Mouse (Mus musculus) spleen, adult 2 months (tissue): Measurements from ENCODE around the gene Myrip. TPM values are rescaled to one million over a fixed set of nuclear protein-coding genes. Genes with fewer than 3 reads are reported as not detected.

Source experiments
- DNase-seq, 2 experiments: peaks; one replicate each; pipeline versions ENCODE4 v3.0.0 to v3.0.0-alpha.2; 2012 to 2021; ENCODE audit warnings: low spot score in 2 of 2, low read depth in 1 of 2
- H3K27ac ChIP-seq: fragments of 200-500 bp; 2 replicates; pipeline ENCODE4 v1.5.1; 2012; ENCODE audit warnings: low read length, inconsistent platforms; ENCODE audit not compliant: insufficient read depth
- H3K27me3 ChIP-seq: fragments of 200-500 bp; 2 replicates; pipeline ENCODE4 v1.6.1; 2012; ENCODE audit warnings: mild to moderate bottlenecking, moderate library complexity, low read length, inconsistent platforms; ENCODE audit not compliant: control insufficient read depth, insufficient read depth
- H3K36me3 ChIP-seq: fragments of 200-500 bp; 2 replicates; pipeline ENCODE4 v1.6.1; 2012; ENCODE audit warnings: mild to moderate bottlenecking, low read length, inconsistent platforms; ENCODE audit not compliant: control insufficient read depth, insufficient read depth
- H3K4me1 ChIP-seq: fragments of 200-500 bp; 2 replicates; pipeline ENCODE4 v1.6.1; 2011; ENCODE audit warnings: inconsistent platforms; ENCODE audit not compliant: control insufficient read depth, insufficient read depth, insufficient read length
- H3K4me3 ChIP-seq: fragments of 200-500 bp; 2 replicates; pipeline ENCODE4 v1.5.1; 2011; ENCODE audit warnings: mild to moderate bottlenecking, inconsistent platforms; ENCODE audit not compliant: insufficient read depth, insufficient read length; ENCODE audit errors: extremely low read depth
- CTCF ChIP-seq: fragments of 200-500 bp; IDR thresholded peaks from 2 replicates; pipeline ENCODE4 v1.5.1; 2011; ENCODE audit warnings: mild to moderate bottlenecking, inconsistent platforms; ENCODE audit not compliant: insufficient read depth, insufficient read length, insufficient replicate concordance; ENCODE audit errors: extremely low read depth
- POLR2A ChIP-seq: fragments of 200-500 bp; IDR thresholded peaks from 2 replicates; pipeline ENCODE4 v1.6.1; 2011; ENCODE audit warnings: low read depth, low read length, inconsistent platforms
- WGBS: fragments of 180-500 bp; shearing (Covaris S2); methylation state at CpG from one replicate; pipeline ENCODE4 v1.1.7; 2018; 5-methylcytosine and 5-hydroxymethylcytosine counted together
- polyA plus RNA-seq: library from polyadenylated mRNA; depleted of rRNA; stranded (reverse); fragments of >200 nt; gene quantifications from 2 replicates; pipeline ENCODE4 v1.2.3, GENCODE M21; 2012

The Myrip gene
- polyA plus RNA-seq, 1 experiment: 0.13 TPM

- WGBS: 14% methylated on average over 6 of the region's 6 CpGs
- Histone ChIP-seq H3K4me1 (no peaks in the 10 kb centered on the region), H3K27me3 (no peaks in the 10 kb centered on the region), H3K4me3 (no peak overlapping the region), H3K36me3 (no peaks in the 10 kb centered on the region), H3K27ac (no peak overlapping the region)
- DNase-seq: no peak
- TF ChIP-seq CTCF (no peak), POLR2A (no peak)
Observed at GRCm38 (mm10) chr9:120428181-120428580, 126.9 kb downstream of the Myrip start.

DNA sequence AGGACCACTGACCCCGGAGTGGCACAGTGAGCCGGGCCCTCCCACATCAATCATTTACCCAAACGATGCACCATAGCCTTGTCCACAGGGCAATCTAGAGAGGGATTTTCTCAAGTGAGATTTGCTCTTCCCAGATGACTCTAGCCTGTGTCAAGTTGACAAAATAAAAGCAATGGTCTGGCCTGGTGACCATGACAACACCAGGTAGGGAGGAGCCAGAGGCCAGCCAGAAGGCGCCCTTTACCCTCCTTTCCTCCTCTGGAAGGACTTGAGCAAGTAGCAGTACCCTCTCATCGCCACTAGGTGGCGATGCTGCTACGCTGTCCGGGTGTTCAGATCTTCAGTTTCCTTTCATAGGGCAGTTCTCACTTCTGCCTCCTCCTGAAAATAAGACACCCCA lies 132.4 kb downstream of the Myrip start:
- no peak overlapping the region for H3K27ac ChIP-seq
- no peak overlapping the region for H3K4me3 ChIP-seq
- DNase-seq: peak; percentile 39 to 58
- 30% methylated on average over 8 of the region's 8 CpGs for WGBS
- no peaks in the 10 kb centered on the region for H3K4me1 ChIP-seq
- no peaks in the 10 kb centered on the region for H3K27me3 ChIP-seq
- H3K36me3 ChIP-seq: no peaks in the 10 kb centered on the region
- TF ChIP-seq POLR2A (no peak), CTCF (peak; percentile 97)

DNA sequence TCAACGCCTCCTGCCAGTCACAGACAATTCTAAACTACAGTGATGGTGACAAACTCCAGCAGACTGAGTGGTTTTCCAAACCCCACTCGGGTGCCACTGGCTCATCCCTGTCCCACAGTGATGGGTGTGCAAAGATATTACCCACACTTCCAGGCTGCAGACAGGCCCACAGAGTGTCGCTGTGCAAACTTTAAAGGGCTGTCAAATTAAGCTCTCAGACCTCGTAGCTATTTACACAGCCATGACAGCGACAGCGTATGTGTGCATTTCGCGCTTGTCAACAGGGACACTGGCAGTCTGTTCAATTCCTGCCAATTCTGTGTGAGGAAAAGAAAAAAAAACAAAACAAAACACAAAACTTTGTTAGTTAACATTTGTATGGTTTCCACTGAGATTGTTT lies 134.5 kb downstream of the Myrip start:
- TF ChIP-seq POLR2A: no peak
- no peak for TF ChIP-seq CTCF
- H3K27ac ChIP-seq: no peak overlapping the region
- H3K4me3 ChIP-seq: no peak overlapping the region
- no peaks in the 10 kb centered on the region for H3K36me3 ChIP-seq
- DNase-seq: no peak
- no peaks in the 10 kb centered on the region for H3K4me1 ChIP-seq
- H3K27me3 ChIP-seq: no peaks in the 10 kb centered on the region
- WGBS: 87% methylated on average over 8 of the region's 8 CpGs

GRCm38 (mm10) chr9:120436854-120437253 lies 135.5 kb downstream of the Myrip start:
- Histone ChIP-seq H3K27me3 (no peaks in the 10 kb centered on the region), H3K4me3 (no peak overlapping the region), H3K4me1 (no peaks in the 10 kb centered on the region), H3K36me3 (no peaks in the 10 kb centered on the region), H3K27ac (no peak overlapping the region)
- TF ChIP-seq POLR2A (no peak), CTCF (no peak)
- no peak for DNase-seq
- WGBS: 62% methylated on average over 2 of the region's 2 CpGs

- Histone ChIP-seq H3K27me3 (no peaks in the 10 kb centered on the region), H3K36me3 (no peaks in the 10 kb centered on the region), H3K27ac (no peak overlapping the region), H3K4me3 (no peak overlapping the region), H3K4me1 (no peaks in the 10 kb centered on the region)
- no peak for TF ChIP-seq CTCF
- TF ChIP-seq POLR2A: no peak
- WGBS: 84% methylated on average over 6 of the region's 6 CpGs
- DNase-seq: no peak
Observed at GRCm38 (mm10) chr9:120437266-120437876, 136.1 kb downstream of the Myrip start.

- 100% methylated on average over 1 of the region's 1 CpGs for WGBS
- no peaks in the 10 kb centered on the region for H3K27me3 ChIP-seq
- no peak overlapping the region for H3K4me3 ChIP-seq
- no peaks in the 10 kb centered on the region for H3K36me3 ChIP-seq
- H3K4me1 ChIP-seq: no peaks in the 10 kb centered on the region
- no peak for DNase-seq
- no peak for TF ChIP-seq POLR2A
- no peak overlapping the region for H3K27ac ChIP-seq
Observed at GRCm38 (mm10) chr9:120438350-120438749, 137.0 kb downstream of the Myrip start.

- no peaks in the 10 kb centered on the region for H3K4me1 ChIP-seq
- TF ChIP-seq POLR2A (no peak), CTCF (no peak)
- 70% methylated on average over 1 of the region's 1 CpGs for WGBS
- H3K27ac ChIP-seq: no peak overlapping the region
- no peaks in the 10 kb centered on the region for H3K36me3 ChIP-seq
- no peak for DNase-seq
- no peak overlapping the region for H3K4me3 ChIP-seq
- H3K27me3 ChIP-seq: no peaks in the 10 kb centered on the region
Observed at GRCm38 (mm10) chr9:120438781-120439180, 137.5 kb downstream of the Myrip start.

DNA sequence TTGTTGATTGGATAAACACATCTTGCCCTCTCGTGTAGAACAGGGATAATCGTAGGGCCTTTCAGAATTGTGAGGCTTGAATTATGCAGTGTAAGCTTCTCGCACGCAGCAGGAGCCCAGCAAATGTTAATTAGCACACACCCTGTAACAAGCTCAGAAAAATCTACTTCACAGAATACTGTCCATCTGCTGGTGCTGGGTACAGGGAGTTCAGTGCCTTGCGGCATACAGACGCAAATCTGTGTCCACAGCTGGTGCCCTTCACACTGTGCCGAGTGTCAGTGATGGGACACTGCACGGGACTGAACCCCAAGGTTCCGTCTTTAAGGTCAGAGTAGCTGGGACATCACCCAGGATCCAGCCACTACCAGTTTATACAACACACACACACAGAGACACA lies 143.3 kb downstream of the Myrip start:
- Histone ChIP-seq H3K4me3 (no peak overlapping the region), H3K27ac (no peak overlapping the region), H3K27me3 (no peaks in the 10 kb centered on the region), H3K4me1 (no peaks in the 10 kb centered on the region), H3K36me3 (no peaks in the 10 kb centered on the region)
- WGBS: 89% methylated on average over 9 of the region's 9 CpGs
- DNase-seq: no peak
- TF ChIP-seq POLR2A: no peak
